Mouse (Mus musculus) embryonic facial prominence, embryonic 12.5 days (tissue): ENCODE results near the gene Mtpn. TPM values are rescaled to one million over a fixed set of nuclear protein-coding genes. Genes with fewer than 3 reads are reported as not detected.

Experiments
- ATAC-seq: fragments of 200-750 bp; cut with Nextera tagmentation; 2 replicates; pipeline ENCODE4 v1.8.0; 2017; ENCODE audit not compliant: insufficient number of reproducible peaks, insufficient read depth, low FRiP score, low TSS enrichment
- H3K27ac ChIP-seq: fragments of 300-500 bp; sonication (generic); 2 replicates; pipeline ENCODE4 v1.5.1; 2016; ENCODE audit warnings: mild to moderate bottlenecking
- H3K27me3 ChIP-seq: fragments of 300-500 bp; sonication (generic); 2 replicates; pipeline ENCODE4 v1.6.1; 2016; ENCODE audit warnings: mild to moderate bottlenecking, moderate library complexity
- H3K36me3 ChIP-seq: fragments of 300-500 bp; sonication (generic); 2 replicates; pipeline ENCODE4 v1.6.1; 2016; ENCODE audit warnings: mild to moderate bottlenecking
- H3K4me1 ChIP-seq: fragments of 300-500 bp; sonication (generic); 2 replicates; pipeline ENCODE4 v1.6.1; 2016
- H3K4me2 ChIP-seq: fragments of 300-500 bp; sonication (generic); replicated peaks from 2 replicates; pipeline ENCODE4 v1.6.1; 2016; ENCODE audit warnings: mild to moderate bottlenecking, moderate library complexity
- H3K4me3 ChIP-seq: fragments of 300-500 bp; sonication (generic); 2 replicates; pipeline ENCODE4 v1.5.1; 2016; ENCODE audit warnings: mild to moderate bottlenecking
- H3K9ac ChIP-seq: fragments of 300-500 bp; sonication (generic); 2 replicates; pipeline ENCODE4 v1.6.1; 2016; ENCODE audit warnings: mild to moderate bottlenecking, moderate library complexity
- H3K9me3 ChIP-seq: fragments of 300-500 bp; sonication (generic); 2 replicates; pipeline ENCODE4 v1.6.1; 2016; ENCODE audit warnings: mild to moderate bottlenecking, moderate library complexity
- WGBS: fragments of 180-500 bp; shearing (Covaris S2); methylation state at CpG from one replicate; pipeline ENCODE4 v1.1.7; 2016; 5-methylcytosine and 5-hydroxymethylcytosine counted together
- polyA plus RNA-seq: library from polyadenylated mRNA; unstranded; fragments of >200 nt; fragmentation: Nextera tagmentation; extraction: Ambion mirVana; gene quantifications from 2 replicates; pipeline ENCODE4 v1.2.1, GENCODE M21; 2016

Gene Mtpn
- polyA plus RNA-seq, result 160 and 165 TPM in 2 replicates

- no peaks in the 10 kb centered on the region for H3K27me3 ChIP-seq
- H3K4me1 ChIP-seq, result peaks cover 10% of the 10 kb centered on the region; the same call in 1 of the 2 replicates
- peak; percentile 99 for ATAC-seq
- peak within 1 kb of the TSS; percentile 81 for H3K27ac ChIP-seq
- H3K36me3 ChIP-seq, result no peaks in the 10 kb centered on the region
- H3K4me3 ChIP-seq, result peak within 1 kb of the TSS; percentile 99
- H3K9ac ChIP-seq, result peak within 1 kb of the TSS; percentile 96
- WGBS, result under 1% methylated on average over 60 of the region's 61 CpGs
- H3K4me2 ChIP-seq, result peak within 1 kb of the TSS; percentile 51
- H3K9me3 ChIP-seq, result no peaks in the 10 kb centered on the region
Observed at GRCm38 (mm10) chr6:35539304-35540009, at the start of gene Mtpn. Gene Mtpn (minus strand): TSS chr6:35539888.

- Histone ChIP-seq H3K9me3 (no peaks in the 10 kb centered on the region), H3K4me2 (no peak overlapping the region), H3K27me3 (no peaks in the 10 kb centered on the region), H3K27ac (no peak overlapping the region), H3K36me3 (no peaks in the 10 kb centered on the region), H3K4me1 (no peaks in the 10 kb centered on the region), H3K4me3 (no peak overlapping the region), H3K9ac (no peak overlapping the region)
- ATAC-seq, result no peak
Observed at GRCm38 (mm10) chr6:35568731-35569130, 29.0 kb upstream of the Mtpn start.

GRCm38 (mm10) chr6:35567755-35568154, 28.1 kb upstream of the Mtpn start:
- Histone ChIP-seq H3K27ac (no peak overlapping the region), H3K9me3 (no peaks in the 10 kb centered on the region), H3K9ac (no peak overlapping the region), H3K27me3 (no peaks in the 10 kb centered on the region), H3K4me2 (no peak overlapping the region), H3K36me3 (no peaks in the 10 kb centered on the region), H3K4me3 (no peak overlapping the region), H3K4me1 (no peaks in the 10 kb centered on the region)
- no peak for ATAC-seq

GRCm38 (mm10) chr6:35559950-35560349, 20.3 kb upstream of the Mtpn start:
- 53% methylated on average over 2 of the region's 2 CpGs for WGBS
- H3K9ac ChIP-seq, result no peak overlapping the region

GRCm38 (mm10) chr6:35544352-35544751, 4.7 kb upstream of the Mtpn start:
- Histone ChIP-seq H3K4me1 (no peaks in the 10 kb centered on the region), H3K4me3 (no peak overlapping the region), H3K36me3 (no peaks in the 10 kb centered on the region), H3K4me2 (no peak overlapping the region), H3K27ac (no peak overlapping the region), H3K27me3 (no peaks in the 10 kb centered on the region), H3K9me3 (peaks cover 3% of the 10 kb centered on the region; the same call in 1 of the 2 replicates), H3K9ac (no peak overlapping the region)
- no peak for ATAC-seq

More at GRCm38 (mm10) chr6:35559950-35560349, 20.3 kb upstream of the Mtpn start:
- Histone ChIP-seq H3K27me3 (no peaks in the 10 kb centered on the region), H3K4me1 (no peaks in the 10 kb centered on the region), H3K9me3 (no peaks in the 10 kb centered on the region), H3K36me3 (no peaks in the 10 kb centered on the region), H3K4me3 (no peak overlapping the region), H3K4me2 (no peak overlapping the region), H3K27ac (no peak overlapping the region)
- ATAC-seq, result no peak

GRCm38 (mm10) chr6:35542656-35543400, 3.1 kb upstream of the Mtpn start:
- Histone ChIP-seq H3K9ac (no peak overlapping the region), H3K36me3 (no peaks in the 10 kb centered on the region), H3K4me3 (no peak overlapping the region), H3K4me2 (no peak overlapping the region), H3K4me1 (peaks cover 9% of the 10 kb centered on the region; the same call in 1 of the 2 replicates), H3K9me3 (peaks cover 3% of the 10 kb centered on the region; the same call in 1 of the 2 replicates), H3K27me3 (no peaks in the 10 kb centered on the region), H3K27ac (no peak overlapping the region)
- ATAC-seq, result no peak
- 71% methylated on average over 8 of the region's 8 CpGs for WGBS

- Histone ChIP-seq H3K9ac (no peak overlapping the region), H3K4me1 (peaks cover 10% of the 10 kb centered on the region; the same call in 1 of the 2 replicates), H3K4me3 (no peak overlapping the region), H3K9me3 (no peaks in the 10 kb centered on the region), H3K27me3 (no peaks in the 10 kb centered on the region), H3K27ac (no peak overlapping the region), H3K4me2 (no peak overlapping the region), H3K36me3 (no peaks in the 10 kb centered on the region)
- whole genome bisulfite sequencing, result 90% methylated on average over 9 of the region's 9 CpGs
- ATAC-seq, result no peak
Observed at GRCm38 (mm10) chr6:35540377-35540776, 689 bp upstream of the Mtpn start.

GRCm38 (mm10) chr6:35538757-35539303, 858 bp downstream of the Mtpn start:
- H3K4me3 ChIP-seq, result peak overlapping the region; percentile 99
- peak overlapping the region; percentile 81 for H3K27ac ChIP-seq
- H3K9ac ChIP-seq, result peak overlapping the region; percentile 96
- H3K4me1 ChIP-seq, result peaks cover 10% of the 10 kb centered on the region; the same call in 1 of the 2 replicates
- H3K4me2 ChIP-seq, result peak overlapping the region; percentile 51
- no peak for ATAC-seq
- 5% methylated on average over 21 of the region's 21 CpGs for WGBS
- H3K36me3 ChIP-seq, result no peaks in the 10 kb centered on the region
- no peaks in the 10 kb centered on the region for H3K27me3 ChIP-seq
- no peaks in the 10 kb centered on the region for H3K9me3 ChIP-seq

GRCm38 (mm10) chr6:35536021-35536420, 3.7 kb downstream of the Mtpn start:
- no peak overlapping the region for H3K4me3 ChIP-seq
- ATAC-seq, result no peak
- peaks cover 10% of the 10 kb centered on the region; the same call in 1 of the 2 replicates for H3K4me1 ChIP-seq
- H3K4me2 ChIP-seq, result no peak overlapping the region
- no peak overlapping the region for H3K9ac ChIP-seq
- no peaks in the 10 kb centered on the region for H3K36me3 ChIP-seq
- 72% methylated on average over 7 of the region's 7 CpGs for WGBS
- H3K27me3 ChIP-seq, result no peaks in the 10 kb centered on the region
- H3K9me3 ChIP-seq, result no peaks in the 10 kb centered on the region
- H3K27ac ChIP-seq, result no peak overlapping the region

GRCm38 (mm10) chr6:35513362-35513761, 26.3 kb downstream of the Mtpn start:
- no peak overlapping the region for H3K4me3 ChIP-seq
- H3K9ac ChIP-seq, result no peak overlapping the region
- H3K27ac ChIP-seq, result no peak overlapping the region
- no peaks in the 10 kb centered on the region for H3K4me1 ChIP-seq
- H3K36me3 ChIP-seq, result peaks cover 15% of the 10 kb centered on the region
- no peaks in the 10 kb centered on the region for H3K9me3 ChIP-seq
- H3K27me3 ChIP-seq, result no peaks in the 10 kb centered on the region
- no peak for ATAC-seq
- H3K4me2 ChIP-seq, result no peak overlapping the region

GRCm38 (mm10) chr6:35504781-35505180, 34.9 kb downstream of the Mtpn start:
- WGBS, result 90% methylated on average over 2 of the region's 2 CpGs
- no peak for ATAC-seq
- H3K4me2 ChIP-seq, result no peak overlapping the region
- 0 out of 2 replicates have a peak, but pooled peaks cover 4% of the 10 kb centered on the region for H3K4me1 ChIP-seq
- no peaks in the 10 kb centered on the region for H3K9me3 ChIP-seq
- H3K27me3 ChIP-seq, result no peaks in the 10 kb centered on the region
- H3K4me3 ChIP-seq, result no peak overlapping the region
- H3K27ac ChIP-seq, result no peak overlapping the region
- H3K36me3 ChIP-seq, result no peaks in the 10 kb centered on the region
- H3K9ac ChIP-seq, result no peak overlapping the region

GRCm38 (mm10) chr6:35502904-35503303, 36.8 kb downstream of the Mtpn start:
- no peak overlapping the region for H3K27ac ChIP-seq
- no peak overlapping the region for H3K9ac ChIP-seq
- H3K27me3 ChIP-seq, result no peaks in the 10 kb centered on the region
- ATAC-seq, result no peak
- no peak overlapping the region for H3K4me3 ChIP-seq
- no peaks in the 10 kb centered on the region for H3K36me3 ChIP-seq
- H3K4me1 ChIP-seq, result 0 out of 2 replicates have a peak, but pooled peaks cover 4% of the 10 kb centered on the region
- 87% methylated on average over 2 of the region's 2 CpGs for WGBS
- no peak overlapping the region for H3K4me2 ChIP-seq
- no peaks in the 10 kb centered on the region for H3K9me3 ChIP-seq
